Mouse (Mus musculus): ENCODE results near the gene Zfp568. TPM values are rescaled to one million over a fixed set of nuclear protein-coding genes. Genes with fewer than 3 reads are reported as not detected.
A peak's percentile ranks its signal among the peaks of the same experiment; 100 is the strongest.

Zfp568 gene
- total and polyA plus RNA-seq, 3 experiments, result 10.6 to 12.6 (median 11.5) TPM

- Histone ChIP-seq H3K79me2 (replicated peaks; ENCODE audit: control insufficient read depth, extremely low read depth, insufficient read depth, poor library complexity, severe bottlenecking) (no peaks in the 10 kb centered on the region), H3K4me1 (ENCODE audit: control insufficient read depth in 1 of 2, insufficient read depth in 2 of 2) (no peaks in the 10 kb centered on the region), H3K9me3 (replicated peaks; ENCODE audit: low read length) (no peaks in the 10 kb centered on the region), H3K36me3 (replicated peaks in 1 of 2; ENCODE audit: control insufficient read depth in 1 of 2, insufficient read depth in 1 of 2, low read length in 1 of 2) (peaks cover 0 to 10% of the 10 kb centered on the region in 2 experiments), H3K9ac (ENCODE audit: insufficient read depth, low read depth) (no peak overlapping the region), H3K4me2 (ENCODE audit: insufficient read depth, low read depth, poor library complexity, severe bottlenecking) (no peak overlapping the region), H3K4me3 (replicated peaks in 1 of 3; ENCODE audit: low read depth in 2 of 3, low read length in 2 of 3, poor library complexity in 1 of 3) (no peak overlapping the region), H3K27me3 (replicated peaks) (no peaks in the 10 kb centered on the region), H3K27ac (ENCODE audit: insufficient read depth, low read depth) (no peak overlapping the region)
- DNase-seq (ENCODE audit: extremely low read depth), result no peak
- TF ChIP-seq MAFK (IDR thresholded peaks at IDR 0.05; ENCODE audit: insufficient replicate concordance, low read length) (no peak), ETS1 (conservative IDR thresholded peaks at IDR 0.05; ENCODE audit: low read depth, low read length) (no peak), RCOR1 (conservative IDR thresholded peaks at IDR 0.05; ENCODE audit: low read depth, low read length) (no peak), MEF2A (IDR thresholded peaks at IDR 0.05; ENCODE audit: borderline replicate concordance, low read depth, low read length) (no peak), IRF4 (IDR thresholded peaks at IDR 0.05; ENCODE audit: low read depth, low read length) (no peak), CHD2 (IDR thresholded peaks at IDR 0.05; ENCODE audit: low read length) (no peak), E2F4 (IDR thresholded peaks at IDR 0.05; ENCODE audit: insufficient replicate concordance, low read depth, low read length) (no peak), KAT2A (IDR thresholded peaks at IDR 0.05; ENCODE audit: insufficient replicate concordance, low read length) (no peak), ZMIZ1 (IDR thresholded peaks at IDR 0.05; ENCODE audit: low read depth, low read length) (no peak), CHD1 (IDR thresholded peaks at IDR 0.05; ENCODE audit: low read depth, low read length) (no peak), MYC (IDR thresholded peaks at IDR 0.05; ENCODE audit: low read depth, low read length) (no peak), POLR2AphosphoS2 (IDR thresholded peaks at IDR 0.05; ENCODE audit: low read depth, low read length) (no peak), TBP (conservative IDR thresholded peaks at IDR 0.05; ENCODE audit: low read depth, low read length) (no peak), RAD21 (IDR thresholded peaks at IDR 0.05; ENCODE audit: low read depth, low read length) (no peak), BHLHE40 (IDR thresholded peaks at IDR 0.05; ENCODE audit: low read depth, low read length) (no peak), TCF12 (IDR thresholded peaks at IDR 0.05; ENCODE audit: low read depth, low read length) (no peak), EP300 (IDR thresholded peaks at IDR 0.05; ENCODE audit: low read length) (no peak), MAZ (IDR thresholded peaks at IDR 0.05; ENCODE audit: low read depth, low read length) (no peak), SMC3 (IDR thresholded peaks at IDR 0.05; ENCODE audit: low read depth, low read length) (no peak)
- in situ Hi-C loops (cut with MboI; ENCODE audit: low pct_ligation_motif_present, low pct_unique_long_range_greater_than_20kb, low sequenced_read_pairs) (no loop called here), dilution Hi-C loops (cut with MboI; ENCODE audit: extremely low pct_ligation_motif_present, extremely low pct_unique_long_range_greater_than_20kb, low sequenced_read_pairs) (no loop called here)
Observed at GRCm38 (mm10) chr7:30034331-30034730, 50.6 kb downstream of the Zfp568 start.

- H3K9me3 ChIP-seq (replicated peaks; ENCODE audit: low read length), result no peaks in the 10 kb centered on the region
- no peak overlapping the region for H3K4me2 ChIP-seq (ENCODE audit: insufficient read depth, low read depth, poor library complexity, severe bottlenecking)
- peak overlapping the region in 1 of 3 experiments; percentile 8 for H3K4me3 ChIP-seq (replicated peaks in 1 of 3; ENCODE audit: low read depth in 2 of 3, low read length in 2 of 3, poor library complexity in 1 of 3)
- in situ Hi-C loops (cut with MboI; ENCODE audit: low pct_ligation_motif_present, low pct_unique_long_range_greater_than_20kb, low sequenced_read_pairs), result no loop called here
- H3K79me2 ChIP-seq (replicated peaks; ENCODE audit: control insufficient read depth, extremely low read depth, insufficient read depth, poor library complexity, severe bottlenecking), result no peaks in the 10 kb centered on the region
- TF ChIP-seq JUN (IDR thresholded peaks at IDR 0.05; ENCODE audit: insufficient read depth, low read depth, low read length) (no peak), BHLHE40 (IDR thresholded peaks at IDR 0.05; ENCODE audit: low read depth, low read length) (peak; percentile 67)
- H3K27ac ChIP-seq (ENCODE audit: insufficient read depth, low read depth), result no peak overlapping the region
- peaks cover 0 to 2% of the 10 kb centered on the region in 2 experiments for H3K36me3 ChIP-seq (replicated peaks in 1 of 2; ENCODE audit: control insufficient read depth in 1 of 2, insufficient read depth in 1 of 2, low read length in 1 of 2)
- DNase-seq (ENCODE audit: extremely low read depth), result peak; percentile 17
- H3K27me3 ChIP-seq (replicated peaks), result no peaks in the 10 kb centered on the region
- dilution Hi-C loops (cut with MboI; ENCODE audit: extremely low pct_ligation_motif_present, extremely low pct_unique_long_range_greater_than_20kb, low sequenced_read_pairs), result no loop called here
- peaks cover 0 to 5% of the 10 kb centered on the region in 2 experiments; a peak in 3 of 4 replicates for H3K4me1 ChIP-seq (ENCODE audit: control insufficient read depth in 1 of 2, insufficient read depth in 2 of 2)
- no peak overlapping the region for H3K9ac ChIP-seq (ENCODE audit: insufficient read depth, low read depth)
Observed at GRCm38 (mm10) chr7:30044354-30044753, 60.6 kb downstream of the Zfp568 start.

All from CH12.LX (cell line).